Mouse (Mus musculus) brown adipose tissue, adult 24 weeks (tissue): Measurements from ENCODE around the gene Esrp2. TPM values are rescaled to one million over a fixed set of nuclear protein-coding genes. Genes with fewer than 3 reads are reported as not detected.

Experiments
- H3K27ac ChIP-seq: fragments of 200-500 bp; replicated peaks from 2 replicates; pipeline ENCODE4 v1.5.1; 2012; ENCODE audit warnings: low read depth, mild to moderate bottlenecking, low read length
- H3K4me1 ChIP-seq: fragments of 200-500 bp; 2 replicates; pipeline ENCODE4 v1.6.1; 2012; ENCODE audit warnings: low read length, mixed read lengths; ENCODE audit not compliant: control insufficient read depth, insufficient read depth, insufficient read length
- H3K4me3 ChIP-seq: fragments of 200-500 bp; 2 replicates; pipeline ENCODE4 v1.5.1; 2012; ENCODE audit warnings: low read depth, mild to moderate bottlenecking, low read length, moderate library complexity; ENCODE audit not compliant: insufficient read depth
- polyA plus RNA-seq: library from polyadenylated mRNA; stranded (reverse); fragments of >200 nt; gene quantifications from 2 replicates; pipeline ENCODE4 v1.2.4, GENCODE M21; 2012; ENCODE audit not compliant: missing spikeins, insufficient read depth, insufficient read length

The Esrp2 gene
- polyA plus RNA-seq, 1 experiment, result 1.5 TPM

- peaks cover 12% of the 10 kb centered on the region for H3K4me1 ChIP-seq
- H3K27ac ChIP-seq, result no peak overlapping the region
- H3K4me3 ChIP-seq, result no peak overlapping the region
Measured at GRCm38 (mm10) chr8:106135672-106136071, 1.1 kb downstream of the Esrp2 start.

GRCm38 (mm10) chr8:106134751-106135571 is 1.8 kb downstream of the Esrp2 start:
- no peak overlapping the region for H3K4me3 ChIP-seq
- peaks cover 12% of the 10 kb centered on the region for H3K4me1 ChIP-seq
- no peak overlapping the region for H3K27ac ChIP-seq

- H3K4me1 ChIP-seq, result peaks cover 12% of the 10 kb centered on the region
- H3K4me3 ChIP-seq, result no peak overlapping the region
- no peak overlapping the region for H3K27ac ChIP-seq
Measured at GRCm38 (mm10) chr8:106133946-106134345, 2.8 kb downstream of the Esrp2 start.

GRCm38 (mm10) chr8:106133526-106133925 is 3.2 kb downstream of the Esrp2 start:
- peaks cover 12% of the 10 kb centered on the region for H3K4me1 ChIP-seq
- H3K27ac ChIP-seq, result no peak overlapping the region
- no peak overlapping the region for H3K4me3 ChIP-seq

- H3K27ac ChIP-seq, result no peak overlapping the region
- H3K4me3 ChIP-seq, result no peak overlapping the region
- H3K4me1 ChIP-seq, result peaks cover 9% of the 10 kb centered on the region
Measured at GRCm38 (mm10) chr8:106132356-106132755, 4.4 kb downstream of the Esrp2 start.

GRCm38 (mm10) chr8:106131488-106132222 is 5.1 kb downstream of the Esrp2 start:
- Histone ChIP-seq H3K4me1 (peaks cover 3% of the 10 kb centered on the region), H3K4me3 (no peak overlapping the region), H3K27ac (no peak overlapping the region)

GRCm38 (mm10) chr8:106131021-106131420 is 5.8 kb downstream of the Esrp2 start:
- Histone ChIP-seq H3K4me3 (no peak overlapping the region), H3K4me1 (peaks cover 3% of the 10 kb centered on the region; the same call in 1 of the 2 replicates), H3K27ac (no peak overlapping the region)

GRCm38 (mm10) chr8:106130505-106130904 is 6.3 kb downstream of the Esrp2 start:
- Histone ChIP-seq H3K27ac (no peak overlapping the region), H3K4me1 (no peaks in the 10 kb centered on the region), H3K4me3 (no peak overlapping the region)

GRCm38 (mm10) chr8:106129997-106130396 is 6.8 kb downstream of the Esrp2 start:
- no peaks in the 10 kb centered on the region for H3K4me1 ChIP-seq
- no peak overlapping the region for H3K27ac ChIP-seq
- no peak overlapping the region for H3K4me3 ChIP-seq

GRCm38 (mm10) chr8:106129232-106129930 is 7.4 kb downstream of the Esrp2 start:
- H3K27ac ChIP-seq, result no peak overlapping the region
- no peak overlapping the region for H3K4me3 ChIP-seq
- no peaks in the 10 kb centered on the region for H3K4me1 ChIP-seq

- Histone ChIP-seq H3K27ac (no peak overlapping the region), H3K4me3 (no peak overlapping the region), H3K4me1 (no peaks in the 10 kb centered on the region)
Measured at GRCm38 (mm10) chr8:106127882-106128410, 8.8 kb downstream of the Esrp2 start.

GRCm38 (mm10) chr8:106127054-106127453 is 9.7 kb downstream of the Esrp2 start:
- Histone ChIP-seq H3K27ac (no peak overlapping the region), H3K4me1 (no peaks in the 10 kb centered on the region), H3K4me3 (no peak overlapping the region)

GRCm38 (mm10) chr8:106126055-106126454 is 10.7 kb downstream of the Esrp2 start:
- Histone ChIP-seq H3K4me3 (no peak overlapping the region), H3K27ac (no peak overlapping the region), H3K4me1 (no peaks in the 10 kb centered on the region)

GRCm38 (mm10) chr8:106123443-106123842 is 13.3 kb downstream of the Esrp2 start:
- Histone ChIP-seq H3K4me1 (no peaks in the 10 kb centered on the region), H3K4me3 (no peak overlapping the region), H3K27ac (no peak overlapping the region)

- no peak overlapping the region for H3K27ac ChIP-seq
- no peak overlapping the region for H3K4me3 ChIP-seq
- H3K4me1 ChIP-seq, result no peaks in the 10 kb centered on the region
Measured at GRCm38 (mm10) chr8:106115897-106116296, 20.9 kb downstream of the Esrp2 start.
